Mouse (Mus musculus) kidney, embryonic 15.5 days (tissue): ENCODE measurements around the gene Plppr2. TPM values are rescaled to one million over a fixed set of nuclear protein-coding genes. Genes with fewer than 3 reads are reported as not detected.
A peak's percentile ranks its signal among the peaks of the same experiment; 100 is the strongest.

Source experiments
- ATAC-seq: fragments of 200-750 bp; cut with Nextera tagmentation; replicated peaks from 2 replicates; pipeline ENCODE4 v1.8.0; 2017; ENCODE audit warnings: moderate TSS enrichment; ENCODE audit not compliant: low FRiP score
- H3K27ac ChIP-seq: fragments of 300-500 bp; sonication (generic); 2 replicates; pipeline ENCODE4 v1.5.1; 2015; ENCODE audit warnings: mild to moderate bottlenecking, inconsistent platforms
- H3K27me3 ChIP-seq: fragments of 300-500 bp; sonication (generic); 2 replicates; pipeline ENCODE4 v1.6.1; 2015; ENCODE audit warnings: inconsistent platforms
- H3K36me3 ChIP-seq: fragments of 300-500 bp; sonication (generic); 2 replicates; pipeline ENCODE4 v1.6.1; 2015; ENCODE audit warnings: inconsistent platforms
- H3K4me1 ChIP-seq: fragments of 300-500 bp; sonication (generic); 2 replicates; pipeline ENCODE4 v1.6.1; 2015; ENCODE audit warnings: inconsistent platforms
- H3K4me2 ChIP-seq: fragments of 300-500 bp; sonication (generic); 2 replicates; pipeline ENCODE4 v1.6.1; 2015; ENCODE audit warnings: moderate library complexity, mild to moderate bottlenecking, inconsistent platforms
- H3K4me3 ChIP-seq: fragments of 300-500 bp; sonication (generic); replicated peaks from 2 replicates; pipeline ENCODE4 v1.5.1; 2015; ENCODE audit warnings: mild to moderate bottlenecking, inconsistent platforms
- H3K9ac ChIP-seq: fragments of 300-500 bp; sonication (generic); 2 replicates; pipeline ENCODE4 v1.6.1; 2015; ENCODE audit warnings: mild to moderate bottlenecking, inconsistent platforms
- H3K9me3 ChIP-seq: fragments of 300-500 bp; sonication (generic); replicated peaks from 2 replicates; pipeline ENCODE4 v1.6.1; 2016; ENCODE audit warnings: inconsistent platforms
- WGBS: fragments of 180-500 bp; shearing (Covaris S2); methylation state at CpG from one replicate; pipeline ENCODE4 v1.1.7; 2015; ENCODE audit warnings: mixed read lengths; 5-methylcytosine and 5-hydroxymethylcytosine counted together
- polyA plus RNA-seq: library from polyadenylated mRNA; unstranded; fragments of >200 nt; fragmentation: Nextera tagmentation; extraction: Ambion mirVana; gene quantifications from 2 replicates; pipeline ENCODE4 v1.2.1, GENCODE M21; 2015

Plppr2 gene
- polyA plus RNA-seq, 1 experiment from 2014 or later: 11.3 TPM

DNA sequence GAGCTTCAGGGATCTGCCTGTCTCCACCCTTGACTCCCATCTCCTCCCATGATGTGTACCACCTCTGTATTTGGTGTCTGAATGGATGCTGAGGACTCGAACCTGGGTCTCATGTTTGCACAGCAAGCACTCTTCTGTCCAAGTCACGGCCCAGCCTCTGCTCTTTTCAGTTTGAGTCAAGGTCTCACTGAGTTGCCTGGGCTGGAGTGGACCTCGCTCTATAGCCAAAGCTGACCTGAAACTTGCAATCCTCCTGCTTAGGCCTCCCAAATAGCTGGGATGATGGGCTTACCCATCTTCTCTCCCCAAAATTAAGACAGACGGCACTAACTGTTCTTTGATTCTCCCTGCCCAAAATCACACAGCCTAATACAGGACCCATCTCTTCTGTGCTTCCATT lies 13.8 kb upstream of the Plppr2 start:
- Histone ChIP-seq H3K4me2 (no peak overlapping the region), H3K9ac (no peak overlapping the region), H3K4me1 (peaks cover 34% of the 10 kb centered on the region), H3K36me3 (peaks cover 19% of the 10 kb centered on the region), H3K27ac (0 out of 2 replicates have a peak overlapping the region, but pooled peaks have one; percentile 71), H3K4me3 (no peak overlapping the region), H3K27me3 (no peaks in the 10 kb centered on the region), H3K9me3 (no peaks in the 10 kb centered on the region)
- ATAC-seq: no peak
- 91% methylated on average over 4 of the region's 4 CpGs for WGBS

DNA sequence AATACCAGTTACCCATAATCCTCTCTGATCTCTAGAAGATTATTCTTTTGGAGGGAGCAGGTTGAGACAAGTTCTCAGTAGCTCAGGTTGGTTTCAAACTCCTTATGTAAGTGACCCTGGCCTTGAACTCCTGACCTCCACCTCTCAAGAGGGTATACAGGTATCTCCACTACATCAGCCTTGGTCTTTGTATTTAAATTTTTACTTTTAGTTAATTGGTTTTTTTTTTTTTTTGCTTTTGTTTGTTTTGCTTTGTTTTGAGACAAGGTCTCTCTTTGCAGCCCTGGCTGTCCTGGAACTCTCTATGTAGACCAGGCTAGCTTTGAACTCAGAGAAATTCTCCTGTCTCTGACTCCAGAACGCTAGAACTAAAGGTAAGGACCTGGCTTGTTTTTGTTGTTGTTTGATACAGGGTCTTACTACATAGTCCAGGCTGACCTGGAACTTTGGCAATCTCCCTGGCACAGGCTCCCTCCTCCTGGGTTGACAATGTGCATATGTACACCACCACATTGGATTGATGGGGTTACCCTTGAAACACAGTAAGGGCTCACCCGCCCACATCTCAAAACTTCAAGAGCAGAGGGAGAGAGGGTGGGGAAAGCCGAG lies 13.2 kb upstream of the Plppr2 start:
- 51% methylated on average over 3 of the region's 3 CpGs for WGBS
- Histone ChIP-seq H3K9me3 (no peaks in the 10 kb centered on the region), H3K9ac (no peak overlapping the region), H3K4me2 (no peak overlapping the region), H3K27ac (peak overlapping the region; percentile 71; the same call in 1 of the 2 replicates), H3K27me3 (no peaks in the 10 kb centered on the region), H3K4me3 (no peak overlapping the region), H3K36me3 (peaks cover 19% of the 10 kb centered on the region), H3K4me1 (peaks cover 29% of the 10 kb centered on the region)
- no peak for ATAC-seq

DNA sequence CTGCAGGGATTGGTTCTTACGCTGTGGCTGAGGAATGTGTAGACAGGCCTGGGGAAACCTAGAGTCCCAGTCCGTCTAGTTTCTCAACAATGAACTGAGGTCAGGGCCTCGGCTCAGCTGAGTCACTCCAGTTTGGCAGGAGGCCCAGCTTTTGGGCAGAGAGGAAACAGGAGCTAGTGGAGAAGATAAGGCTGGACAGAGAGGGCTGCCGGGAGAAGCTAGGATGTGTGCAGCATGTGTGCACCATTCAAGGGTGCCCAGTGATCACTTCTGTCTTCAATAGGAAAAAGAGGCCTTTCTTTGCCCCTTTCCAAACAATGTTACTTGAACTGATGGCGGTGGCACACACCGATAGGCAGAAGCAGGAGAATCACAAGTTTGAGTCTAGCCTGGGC lies 12.7 kb upstream of the Plppr2 start:
- WGBS: 50% methylated on average over 6 of the region's 6 CpGs
- Histone ChIP-seq H3K36me3 (peaks cover 19% of the 10 kb centered on the region), H3K27me3 (no peaks in the 10 kb centered on the region), H3K9me3 (no peaks in the 10 kb centered on the region), H3K4me3 (no peak overlapping the region), H3K9ac (no peak overlapping the region), H3K27ac (peak overlapping the region; percentile 71), H3K4me1 (peaks cover 29% of the 10 kb centered on the region), H3K4me2 (no peak overlapping the region)
- ATAC-seq: peak; percentile 16; the same call in 1 of the 2 replicates

DNA sequence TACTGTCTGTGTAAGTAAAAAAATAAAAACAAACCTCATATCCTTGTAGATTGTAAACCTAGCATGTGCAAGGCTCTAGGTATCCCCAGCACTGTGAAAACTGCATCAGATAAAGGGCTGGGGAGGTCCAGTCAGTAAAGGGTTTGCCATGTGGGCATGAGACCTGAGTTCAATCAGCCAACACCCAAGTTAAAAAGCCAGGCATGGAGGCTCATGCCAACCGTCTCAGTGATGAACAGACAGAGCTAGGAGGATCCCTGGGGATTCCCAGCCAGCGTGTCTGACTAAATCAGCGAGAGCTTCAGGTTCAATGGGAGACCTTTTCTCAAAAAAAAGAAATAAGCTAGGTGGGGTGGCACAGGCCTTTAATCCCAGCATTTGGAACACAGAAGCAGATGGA lies 11.8 kb upstream of the Plppr2 start:
- no peak overlapping the region for H3K4me3 ChIP-seq
- no peak for ATAC-seq
- 95% methylated on average over 3 of the region's 3 CpGs for WGBS

DNA sequence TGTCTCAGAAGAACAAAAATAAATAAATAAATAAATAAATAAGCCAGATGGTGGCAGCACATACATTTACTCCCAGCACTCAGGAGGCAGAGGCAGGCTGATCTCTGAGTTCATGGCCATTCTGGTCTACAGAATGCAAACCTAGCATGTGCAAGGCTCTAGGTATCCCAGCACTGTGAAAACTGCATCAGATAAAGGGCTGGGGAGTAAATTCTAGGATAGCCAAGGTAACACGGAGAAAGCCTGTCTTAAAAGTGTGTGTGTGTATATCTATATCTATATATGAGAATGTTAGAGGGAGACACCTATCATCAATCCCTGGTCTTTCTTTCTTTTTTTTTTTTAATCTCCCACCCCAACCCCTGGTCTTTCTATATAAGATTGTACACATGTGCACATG lies 11.3 kb upstream of the Plppr2 start:
- no peaks in the 10 kb centered on the region for H3K9me3 ChIP-seq
- ATAC-seq: no peak
- no peak overlapping the region for H3K4me2 ChIP-seq
- 100% methylated on average over 1 of the region's 1 CpGs for WGBS
- peaks cover 29% of the 10 kb centered on the region for H3K4me1 ChIP-seq
- no peak overlapping the region for H3K9ac ChIP-seq
- H3K27me3 ChIP-seq: no peaks in the 10 kb centered on the region
- H3K27ac ChIP-seq: no peak overlapping the region
- H3K36me3 ChIP-seq: peaks cover 19% of the 10 kb centered on the region
- H3K4me3 ChIP-seq: no peak overlapping the region

More for the DNA sequence above, 11.8 kb upstream of the Plppr2 start:
- Histone ChIP-seq H3K27me3 (no peaks in the 10 kb centered on the region), H3K9me3 (no peaks in the 10 kb centered on the region), H3K4me1 (peaks cover 29% of the 10 kb centered on the region), H3K27ac (no peak overlapping the region), H3K9ac (no peak overlapping the region), H3K4me2 (no peak overlapping the region), H3K36me3 (peaks cover 19% of the 10 kb centered on the region)

DNA sequence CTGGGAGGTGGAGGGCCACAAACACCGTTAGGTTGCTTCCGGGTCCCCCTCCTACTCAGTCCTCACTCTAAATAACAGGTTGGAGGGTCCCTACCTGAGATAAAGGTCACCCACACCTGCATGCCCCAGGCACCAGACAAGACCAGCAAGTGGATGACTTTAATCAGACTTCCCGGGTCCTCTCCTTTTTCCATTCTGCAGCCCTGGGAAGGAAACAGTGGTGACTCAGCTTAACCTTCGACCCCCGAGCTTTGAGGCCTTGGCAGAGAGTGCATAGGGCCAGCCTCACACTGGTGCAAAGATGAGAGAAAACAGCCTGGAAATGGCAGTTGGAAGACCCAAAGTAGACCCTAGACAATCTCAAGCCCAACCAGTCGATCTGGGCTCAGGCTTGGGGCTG lies 10.7 kb upstream of the Plppr2 start:
- Histone ChIP-seq H3K27me3 (no peaks in the 10 kb centered on the region), H3K27ac (0 out of 2 replicates have a peak overlapping the region, but pooled peaks have one; percentile 79), H3K9me3 (no peaks in the 10 kb centered on the region), H3K4me2 (peak overlapping the region; percentile 73), H3K4me1 (peaks cover 29% of the 10 kb centered on the region), H3K4me3 (peak overlapping the region; percentile 62), H3K36me3 (peaks cover 19% of the 10 kb centered on the region), H3K9ac (no peak overlapping the region)
- 77% methylated on average over 6 of the region's 6 CpGs for WGBS
- no peak for ATAC-seq

DNA sequence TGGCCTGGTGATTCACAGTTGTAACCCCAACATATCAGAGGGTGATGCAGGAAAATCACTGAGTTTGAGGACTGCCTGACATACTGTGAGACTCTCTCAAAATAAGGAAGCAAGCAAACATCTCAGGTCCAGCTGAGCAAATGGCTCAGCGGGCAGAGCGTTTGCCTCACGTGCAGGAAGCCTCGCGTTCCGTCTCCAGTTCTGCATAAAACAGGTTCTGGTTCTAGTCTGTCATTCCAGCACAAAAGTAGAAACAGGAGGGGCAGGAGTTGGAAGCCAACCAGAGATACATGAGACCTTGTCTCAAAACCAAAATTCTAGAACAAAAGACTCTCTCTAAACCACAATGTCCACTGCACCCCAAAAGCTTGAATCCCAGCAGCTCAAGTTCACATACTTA lies 10.0 kb upstream of the Plppr2 start:
- no peak for ATAC-seq

DNA sequence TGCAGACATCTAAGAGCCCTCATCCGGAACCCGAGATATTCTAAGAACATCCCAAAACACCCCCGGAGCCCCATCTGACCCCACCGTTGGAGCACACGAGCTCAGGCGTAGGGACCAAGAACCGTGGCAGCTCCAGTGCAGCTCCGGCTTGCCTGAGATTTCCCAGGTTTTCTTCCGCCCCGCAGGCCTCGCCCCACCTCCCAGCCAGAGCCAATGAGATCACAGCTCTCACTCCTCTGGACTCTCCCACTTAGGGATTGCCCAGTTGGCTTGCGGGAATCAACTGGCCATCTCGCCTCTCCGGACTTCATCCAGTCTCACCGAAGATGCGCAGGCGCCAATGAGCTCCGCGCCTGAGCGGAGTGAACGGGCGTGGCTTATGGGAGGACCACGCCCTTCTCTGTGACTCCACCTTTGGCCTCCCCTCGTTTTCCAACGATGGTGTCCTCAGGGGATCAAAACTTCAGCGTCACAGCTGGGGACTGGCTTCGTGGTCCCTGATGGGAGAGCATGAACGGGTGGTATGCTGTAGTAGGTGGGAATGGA lies 9.6 kb upstream of the Plppr2 start, which contains the start of the genes Ccdc159 and Tmem205:
Ccdc159 (plus strand) TSS at position 264 of the 546 bp plus-strand sequence.
Tmem205 (minus strand) TSS at position 349 of the 546 bp plus-strand sequence.
- WGBS: under 1% methylated on average over 28 of the region's 28 CpGs
- peak within 1 kb of the TSS; percentile 62 for H3K4me3 ChIP-seq
- peaks cover 19% of the 10 kb centered on the region for H3K36me3 ChIP-seq

More for the DNA sequence above, 10.0 kb upstream of the Plppr2 start:
- peaks cover 29% of the 10 kb centered on the region for H3K4me1 ChIP-seq
- peak overlapping the region; percentile 79 for H3K27ac ChIP-seq
- no peaks in the 10 kb centered on the region for H3K27me3 ChIP-seq
- H3K4me2 ChIP-seq: peak overlapping the region; percentile 73
- H3K9me3 ChIP-seq: no peaks in the 10 kb centered on the region
- H3K4me3 ChIP-seq: peak overlapping the region; percentile 62
- WGBS: under 1% methylated on average over 6 of the region's 6 CpGs
- H3K36me3 ChIP-seq: peaks cover 19% of the 10 kb centered on the region
- peak overlapping the region; percentile 65 for H3K9ac ChIP-seq

DNA sequence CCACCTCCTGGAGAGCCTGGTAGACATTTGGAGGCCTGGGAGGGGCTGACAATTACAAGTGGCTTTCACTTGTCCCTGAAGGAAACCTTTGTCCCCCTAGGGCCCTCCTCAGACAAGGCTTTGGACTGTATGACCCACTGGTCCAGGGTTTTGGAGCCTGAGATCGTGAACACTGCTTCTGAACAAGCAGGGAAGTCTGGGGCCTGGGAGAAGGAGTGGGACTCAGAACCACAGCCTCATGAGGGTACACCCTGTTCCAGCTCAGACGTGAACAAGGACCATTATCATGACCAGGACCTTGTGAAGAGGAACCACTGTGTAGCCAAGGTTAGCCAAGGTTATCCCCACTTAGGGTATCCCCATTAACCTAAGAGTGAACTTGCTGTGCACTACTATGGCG lies 7.6 kb upstream of the Plppr2 start:
- peaks cover 13% of the 10 kb centered on the region for H3K36me3 ChIP-seq
- ATAC-seq: no peak
- no peak overlapping the region for H3K27ac ChIP-seq
- H3K9ac ChIP-seq: no peak overlapping the region
- no peak overlapping the region for H3K4me2 ChIP-seq
- no peaks in the 10 kb centered on the region for H3K9me3 ChIP-seq
- no peaks in the 10 kb centered on the region for H3K27me3 ChIP-seq
- WGBS: 80% methylated on average over 3 of the region's 3 CpGs
- peaks cover 27% of the 10 kb centered on the region for H3K4me1 ChIP-seq
- no peak overlapping the region for H3K4me3 ChIP-seq

More for the DNA sequence above, 9.6 kb upstream of the Plppr2 start, which contains the start of the genes Ccdc159 and Tmem205:
- H3K4me2 ChIP-seq: peak within 1 kb of the TSS; percentile 73
- peak; percentile 97 for ATAC-seq
- H3K9me3 ChIP-seq: no peaks in the 10 kb centered on the region
- peak within 1 kb of the TSS; percentile 79 for H3K27ac ChIP-seq
- peak within 1 kb of the TSS; percentile 65 for H3K9ac ChIP-seq
- H3K4me1 ChIP-seq: peaks cover 29% of the 10 kb centered on the region
- no peaks in the 10 kb centered on the region for H3K27me3 ChIP-seq

DNA sequence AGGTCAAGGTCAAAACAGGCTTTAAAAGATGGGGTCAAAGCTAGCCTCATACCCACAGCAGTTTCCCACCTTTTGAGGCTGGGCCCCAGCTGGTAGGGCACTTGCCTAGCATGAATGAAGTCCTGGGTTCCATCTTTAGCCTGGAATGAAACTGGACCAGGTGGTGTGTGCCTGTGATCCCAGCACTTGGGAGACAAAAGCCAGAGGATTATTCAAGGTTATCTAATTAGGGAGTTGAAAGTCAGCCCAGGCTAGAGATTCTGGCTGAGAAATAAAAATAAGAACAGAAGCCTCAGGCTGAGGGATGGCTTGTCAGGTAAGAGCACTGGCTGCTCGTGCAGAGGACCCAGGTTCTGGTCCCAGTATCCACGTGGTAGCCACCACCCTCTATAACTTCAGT lies 4.8 kb upstream of the Plppr2 start:
- H3K27me3 ChIP-seq: no peaks in the 10 kb centered on the region
- H3K4me1 ChIP-seq: peaks cover 17% of the 10 kb centered on the region
- no peak overlapping the region for H3K9ac ChIP-seq
- no peaks in the 10 kb centered on the region for H3K36me3 ChIP-seq
- no peak overlapping the region for H3K4me2 ChIP-seq
- no peak overlapping the region for H3K27ac ChIP-seq
- WGBS: 71% methylated on average over 2 of the region's 2 CpGs
- no peak overlapping the region for H3K4me3 ChIP-seq
- no peaks in the 10 kb centered on the region for H3K9me3 ChIP-seq
- ATAC-seq: no peak

DNA sequence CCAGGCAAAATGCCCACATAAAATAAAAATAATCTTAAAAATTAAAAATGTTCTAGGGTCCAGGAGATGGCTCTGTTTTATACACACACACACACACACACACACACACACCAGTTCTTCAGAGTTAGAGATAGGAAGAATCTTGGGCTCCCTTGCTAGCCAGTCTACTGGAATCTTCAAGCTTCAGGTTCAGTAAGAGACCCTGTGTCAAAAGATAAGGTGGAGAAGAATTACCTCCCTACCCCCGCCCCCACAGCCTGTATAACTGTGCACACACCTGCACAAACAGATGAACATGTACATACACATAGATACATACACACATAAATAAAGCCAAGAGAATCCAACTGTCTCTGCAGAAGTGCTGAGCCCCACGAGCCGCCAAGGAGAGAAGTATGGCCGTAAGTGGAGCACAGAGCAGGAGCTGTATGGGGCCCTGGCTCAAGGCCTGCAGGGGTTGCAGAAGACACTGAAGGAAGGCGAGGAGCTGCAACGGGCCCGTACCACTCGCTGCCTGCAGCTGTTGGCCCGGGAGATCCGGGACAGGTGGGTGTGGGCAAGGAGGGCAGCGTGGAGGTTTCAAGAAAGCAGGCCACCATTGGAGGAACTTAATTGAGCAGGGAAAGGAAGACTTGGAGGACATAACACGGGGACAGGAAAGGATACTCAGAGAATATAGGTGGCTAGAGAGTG lies 4.2 kb upstream of the Plppr2 start:
- ATAC-seq: no peak
- H3K9me3 ChIP-seq: no peaks in the 10 kb centered on the region
- no peak overlapping the region for H3K4me3 ChIP-seq
- H3K27me3 ChIP-seq: no peaks in the 10 kb centered on the region
- no peaks in the 10 kb centered on the region for H3K36me3 ChIP-seq
- no peak overlapping the region for H3K27ac ChIP-seq
- 60% methylated on average over 12 of the region's 12 CpGs for WGBS
- H3K4me2 ChIP-seq: 0 out of 2 replicates have a peak overlapping the region, but pooled peaks have one; percentile 27
- H3K4me1 ChIP-seq: peaks cover 22% of the 10 kb centered on the region
- H3K9ac ChIP-seq: no peak overlapping the region

DNA sequence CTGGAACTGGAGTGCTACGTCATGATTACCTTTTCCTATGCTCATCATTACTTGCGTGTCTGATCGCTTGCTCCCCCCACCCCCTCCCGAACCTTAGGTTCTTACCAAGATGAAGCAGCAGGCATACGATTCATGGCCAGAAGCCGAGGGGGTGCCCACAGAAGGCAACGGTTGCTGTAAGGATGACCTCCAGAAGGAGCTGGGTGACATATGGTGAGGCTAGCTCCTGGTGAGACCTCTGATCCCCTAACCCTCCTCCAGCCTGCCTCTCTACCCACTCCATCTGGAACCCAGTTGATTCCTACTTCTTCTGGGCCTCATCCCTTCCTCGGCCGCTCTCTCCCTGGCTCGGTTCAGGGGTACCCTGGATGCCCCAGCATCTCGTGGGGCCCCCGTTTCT lies 2.8 kb upstream of the Plppr2 start:
- WGBS: 89% methylated on average over 12 of the region's 12 CpGs
- no peaks in the 10 kb centered on the region for H3K36me3 ChIP-seq
- H3K4me3 ChIP-seq: no peak overlapping the region
- no peak overlapping the region for H3K9ac ChIP-seq
- no peaks in the 10 kb centered on the region for H3K9me3 ChIP-seq
- no peak overlapping the region for H3K4me2 ChIP-seq
- H3K4me1 ChIP-seq: peaks cover 22% of the 10 kb centered on the region
- ATAC-seq: no peak
- H3K27me3 ChIP-seq: no peaks in the 10 kb centered on the region
- H3K27ac ChIP-seq: no peak overlapping the region
